Mouse (Mus musculus): ENCODE measurements at regions not wholly inside any gene's neighbourhood (a gene's known extent, or its start where the extent isn't known, plus 50 kb on each side); places are given as distances from the start of the nearest gene placed in this dataset.

- no peak for ATAC-seq
- peak overlapping the region; percentile 85 for H3K4me2 ChIP-seq (ENCODE audit: low read depth, low read length)
- no peak overlapping the region for H3K27ac ChIP-seq (ENCODE audit: low read depth)
- peaks cover 16% of the 10 kb centered on the region for H3K4me1 ChIP-seq (ENCODE audit: insufficient read depth)
- no peaks in the 10 kb centered on the region for H3K36me3 ChIP-seq (replicated peaks; ENCODE audit: insufficient read depth, low read length)
- no peak overlapping the region for H3K9ac ChIP-seq (replicated peaks)
- DNase-seq = no peak
- peak overlapping the region; percentile 74; the same call in 1 of the 2 replicates for H3K4me3 ChIP-seq (ENCODE audit: low read depth, low read length)
- 54% methylated on average over 6 of the region's 6 CpGs for WGBS (ENCODE audit: insufficient replicate concordance)
- peaks cover 8% of the 10 kb centered on the region for H3K27me3 ChIP-seq (ENCODE audit: insufficient read depth, low read length)
- H3K9me3 ChIP-seq (ENCODE audit: low read length) = no peaks in the 10 kb centered on the region
- TF ChIP-seq CTCF (IDR thresholded peaks at IDR 0.05; ENCODE audit: low read depth) (no peak), EP300 (IDR thresholded peaks at IDR 0.05; ENCODE audit: low read depth) (no peak)
Measured at GRCm38 (mm10) chr4:88936976-88937375, 57.0 kb upstream of the Ifne start.

DNA sequence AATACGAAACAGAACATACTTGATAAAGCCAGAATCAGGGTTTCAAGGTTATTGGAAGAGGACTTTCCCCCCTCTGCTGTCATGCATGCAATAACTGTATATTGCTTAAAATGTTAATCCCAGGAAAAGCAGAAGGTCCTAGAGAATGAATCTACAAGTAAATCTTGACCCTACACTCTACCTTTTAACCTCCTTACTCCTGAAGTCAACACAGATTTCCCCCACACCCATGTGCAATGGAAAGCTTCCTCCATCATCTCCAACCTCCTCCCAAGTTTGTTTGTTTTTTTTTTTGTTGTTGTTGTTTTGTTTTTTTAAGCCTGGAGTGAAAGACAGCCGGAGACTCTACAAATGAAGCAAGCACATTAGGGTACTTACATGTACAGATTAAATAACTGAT lies 55.9 kb upstream of the Ifne start:
- Histone ChIP-seq H3K9ac (replicated peaks) (no peak overlapping the region), H3K9me3 (ENCODE audit: low read length) (no peaks in the 10 kb centered on the region), H3K4me2 (ENCODE audit: low read depth, low read length) (no peak overlapping the region), H3K27ac (ENCODE audit: low read depth) (no peak overlapping the region), H3K36me3 (replicated peaks; ENCODE audit: insufficient read depth, low read length) (no peaks in the 10 kb centered on the region), H3K4me3 (ENCODE audit: low read depth, low read length) (no peak overlapping the region), H3K27me3 (ENCODE audit: insufficient read depth, low read length) (peaks cover 8% of the 10 kb centered on the region), H3K4me1 (ENCODE audit: insufficient read depth) (peaks cover 16% of the 10 kb centered on the region)
- DNase-seq (no peak), ATAC-seq (no peak)
- TF ChIP-seq CTCF (IDR thresholded peaks at IDR 0.05; ENCODE audit: low read depth) (no peak), EP300 (IDR thresholded peaks at IDR 0.05; ENCODE audit: low read depth) (no peak)
- 67% methylated on average over 2 of the region's 2 CpGs for WGBS (ENCODE audit: insufficient replicate concordance)

- ATAC-seq = no peak
- H3K9ac ChIP-seq (replicated peaks) = no peak overlapping the region
Measured at GRCm38 (mm10) chr4:88935316-88935715, 55.3 kb upstream of the Ifne start.

DNA sequence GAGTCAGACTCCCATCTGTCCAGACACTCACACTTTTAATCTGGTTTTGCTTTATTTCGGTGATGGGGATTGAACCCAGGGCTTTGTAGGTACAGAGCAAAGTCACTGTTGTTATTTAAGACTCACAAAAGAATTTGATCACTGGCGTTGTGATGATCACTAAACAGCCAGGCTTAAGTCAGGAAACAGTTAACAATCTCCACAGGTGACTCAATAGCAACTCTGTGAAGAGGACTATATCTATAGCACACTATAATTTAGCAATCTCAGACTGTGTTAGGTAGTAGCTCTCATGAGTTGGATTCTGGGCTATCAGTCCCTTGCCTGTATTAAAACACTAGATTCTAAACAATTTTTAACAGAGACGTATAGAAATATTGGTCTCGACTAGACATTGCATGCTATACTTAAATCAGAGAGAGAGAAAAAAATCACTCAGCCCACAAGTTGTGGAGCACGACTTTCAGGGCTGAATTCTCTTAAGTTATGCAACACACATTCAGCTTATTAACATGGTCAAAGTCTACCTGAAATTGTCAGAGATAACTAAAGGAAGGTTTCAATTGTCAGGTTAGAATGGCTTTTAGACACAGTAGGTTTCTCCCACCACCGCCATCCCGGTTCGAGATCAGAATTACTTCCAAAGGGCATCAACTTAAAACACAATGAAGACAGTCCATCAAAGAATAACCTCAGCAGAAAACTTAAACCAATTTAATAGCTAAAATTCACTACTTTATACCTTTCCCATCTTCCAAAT lies 54.4 kb upstream of the Ifne start:
- H3K9ac ChIP-seq (replicated peaks) = no peak overlapping the region
- DNase-seq = no peak
- TF ChIP-seq CTCF (IDR thresholded peaks at IDR 0.05; ENCODE audit: low read depth) (no peak), EP300 (IDR thresholded peaks at IDR 0.05; ENCODE audit: low read depth) (no peak)
- H3K27me3 ChIP-seq (ENCODE audit: insufficient read depth, low read length) = peaks cover 8% of the 10 kb centered on the region
- peaks cover 16% of the 10 kb centered on the region for H3K4me1 ChIP-seq (ENCODE audit: insufficient read depth)
- no peak overlapping the region for H3K4me3 ChIP-seq (ENCODE audit: low read depth, low read length)
- H3K27ac ChIP-seq (ENCODE audit: low read depth) = no peak overlapping the region
- H3K9me3 ChIP-seq (ENCODE audit: low read length) = no peaks in the 10 kb centered on the region
- no peak overlapping the region; the same call in 1 of the 2 replicates for H3K4me2 ChIP-seq (ENCODE audit: low read depth, low read length)
- no peaks in the 10 kb centered on the region for H3K36me3 ChIP-seq (replicated peaks; ENCODE audit: insufficient read depth, low read length)
- WGBS (ENCODE audit: insufficient replicate concordance) = 64% methylated on average over 8 of the region's 8 CpGs
- no peak for ATAC-seq

More at GRCm38 (mm10) chr4:88935316-88935715, 55.3 kb upstream of the Ifne start:
- Histone ChIP-seq H3K4me3 (ENCODE audit: low read depth, low read length) (no peak overlapping the region), H3K9me3 (ENCODE audit: low read length) (no peaks in the 10 kb centered on the region), H3K27ac (ENCODE audit: low read depth) (no peak overlapping the region), H3K36me3 (replicated peaks; ENCODE audit: insufficient read depth, low read length) (no peaks in the 10 kb centered on the region), H3K4me2 (ENCODE audit: low read depth, low read length) (peak overlapping the region; percentile 30), H3K4me1 (ENCODE audit: insufficient read depth) (peaks cover 16% of the 10 kb centered on the region), H3K27me3 (ENCODE audit: insufficient read depth, low read length) (peaks cover 8% of the 10 kb centered on the region)
- WGBS (ENCODE audit: insufficient replicate concordance) = 47% methylated on average over 7 of the region's 7 CpGs
- TF ChIP-seq CTCF (IDR thresholded peaks at IDR 0.05; ENCODE audit: low read depth) (no peak), EP300 (IDR thresholded peaks at IDR 0.05; ENCODE audit: low read depth) (no peak)
- DNase-seq = no peak

DNA sequence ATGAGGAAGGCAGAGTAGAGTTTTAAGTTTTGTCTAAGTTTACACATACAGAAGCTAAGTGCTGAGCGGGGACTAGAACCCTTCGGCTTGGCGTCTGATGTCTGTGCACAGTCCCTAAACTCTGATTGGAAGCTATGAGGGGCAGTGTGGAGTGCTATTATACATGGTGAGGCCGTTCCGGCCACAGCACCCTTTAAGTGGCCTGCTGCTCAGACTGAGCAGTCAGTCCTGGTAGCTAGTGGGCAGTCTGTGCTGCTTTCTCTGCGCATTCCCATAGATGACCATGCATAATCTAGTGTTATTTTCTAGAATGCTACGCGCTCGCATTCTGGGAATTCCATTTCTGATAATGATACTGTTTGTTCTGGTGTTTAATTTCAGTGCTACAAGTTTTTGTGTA lies 51.2 kb upstream of the Ifne start:
- Histone ChIP-seq H3K4me2 (ENCODE audit: low read depth, low read length) (no peak overlapping the region), H3K36me3 (replicated peaks; ENCODE audit: insufficient read depth, low read length) (no peaks in the 10 kb centered on the region), H3K27ac (ENCODE audit: low read depth) (no peak overlapping the region), H3K27me3 (ENCODE audit: insufficient read depth, low read length) (no peaks in the 10 kb centered on the region), H3K9ac (replicated peaks) (no peak overlapping the region), H3K4me1 (ENCODE audit: insufficient read depth) (peaks cover 11% of the 10 kb centered on the region), H3K9me3 (ENCODE audit: low read length) (no peaks in the 10 kb centered on the region), H3K4me3 (ENCODE audit: low read depth, low read length) (no peak overlapping the region)
- 87% methylated on average over 9 of the region's 9 CpGs for WGBS (ENCODE audit: insufficient replicate concordance)
- no peak for ATAC-seq
- no peak for TF ChIP-seq CTCF (IDR thresholded peaks at IDR 0.05; ENCODE audit: low read depth)
- no peak for TF ChIP-seq EP300 (IDR thresholded peaks at IDR 0.05; ENCODE audit: low read depth)
- no peak for DNase-seq
